In the genomic region with DNA sequence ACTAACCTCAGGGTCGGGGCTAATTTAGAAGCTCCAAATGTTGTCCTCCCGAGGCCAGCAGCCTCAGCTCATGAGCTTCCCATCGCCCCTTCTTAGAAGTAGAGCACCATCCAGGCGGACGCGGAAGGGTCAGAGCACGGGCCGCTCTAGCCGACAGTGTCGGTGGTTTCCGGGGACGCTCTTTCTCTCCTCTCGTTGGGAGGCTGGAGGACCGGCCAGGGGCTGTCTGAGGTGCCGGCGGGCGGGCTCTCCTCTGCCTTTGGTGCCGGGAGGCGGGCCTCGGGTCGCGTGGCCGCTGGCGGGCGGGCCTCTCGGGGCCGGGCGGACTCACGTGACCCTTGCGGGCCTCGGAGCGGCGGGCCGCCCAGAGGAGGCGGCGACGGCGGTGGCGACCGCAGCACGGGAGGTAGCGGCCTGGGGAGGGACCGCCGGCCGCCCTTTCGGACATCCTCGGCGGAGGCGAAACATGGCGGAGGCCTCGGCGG, we compare ENCODE assay signal across 8 mouse cellular contexts. TPM values are rescaled to one million over a fixed set of nuclear protein-coding genes. Genes with fewer than 3 reads are reported as not detected.
A peak's percentile ranks its signal among the peaks of the same experiment; 100 is the strongest.
DNase-seq lines count a peak whose midpoint lies in the region; ATAC-seq and TF ChIP-seq lines count a peak whose summit lies in the region.

A gene (minus strand): TSS at position 286 of the 485 bp plus-strand sequence.
A gene (plus strand): TSS at position 322 of the 485 bp plus-strand sequence.

- H3K36me3 ChIP-seq in embryonic facial prominence, embryonic 15.5 days: peaks cover 22% of the 10 kb centered on the region
- H3K36me3 ChIP-seq in kidney, embryonic 14.5 days (ENCODE audit: control insufficient read depth, insufficient read depth, low read length): peaks cover 16% of the 10 kb centered on the region
- H3K36me3 ChIP-seq in limb, embryonic 15.5 days: peaks cover 16% of the 10 kb centered on the region

- ATAC-seq in embryonic facial prominence, embryonic 15.5 days (ENCODE audit: insufficient number of reproducible peaks, low FRiP score, low TSS enrichment, low read depth): peak; percentile 97
- peak; percentile 99 for ATAC-seq in kidney, embryonic 14.5 days (ENCODE audit: low FRiP score, low TSS enrichment)
- ATAC-seq in limb, embryonic 15.5 days (ENCODE audit: insufficient number of reproducible peaks, low FRiP score, low TSS enrichment, low read depth): peak; percentile 96

- H3K9ac ChIP-seq in embryonic facial prominence, embryonic 15.5 days: peak within 1 kb of the TSS; percentile 73
- H3K9ac ChIP-seq in kidney, embryonic 14.5 days (ENCODE audit: low read depth, low read length): peak within 1 kb of the TSS; percentile 85
- H3K9ac ChIP-seq in limb, embryonic 15.5 days: peak within 1 kb of the TSS; percentile 73

- H3K4me2 ChIP-seq in embryonic facial prominence, embryonic 15.5 days (replicated peaks): peak within 1 kb of the TSS; percentile 61
- H3K4me2 ChIP-seq in kidney, embryonic 14.5 days (replicated peaks; ENCODE audit: low read depth, low read length): peak within 1 kb of the TSS; percentile 65
- peak within 1 kb of the TSS; percentile 52 for H3K4me2 ChIP-seq in limb, embryonic 15.5 days

- peak within 1 kb of the TSS; percentile 96 for H3K4me3 ChIP-seq in bone marrow, adult 2 months (replicated peaks; ENCODE audit: control insufficient read depth, low read depth, low read length)
- H3K4me3 ChIP-seq in embryonic facial prominence, embryonic 15.5 days (replicated peaks): peak within 1 kb of the TSS; percentile 93
- H3K4me3 ChIP-seq in kidney, embryonic 14.5 days (ENCODE audit: low read length): peak within 1 kb of the TSS; percentile 93
- H3K4me3 ChIP-seq in limb, embryonic 15.5 days: peak within 1 kb of the TSS; percentile 87

- TF ChIP-seq CTCF in bone marrow, adult 2 months (IDR thresholded peaks at IDR 0.05; ENCODE audit: control insufficient read depth, insufficient read depth, low read length): no peak

- H3K9me3 ChIP-seq in embryonic facial prominence, embryonic 15.5 days (replicated peaks): no peaks in the 10 kb centered on the region
- H3K9me3 ChIP-seq in kidney, embryonic 14.5 days (ENCODE audit: control insufficient read depth, low read length): no peaks in the 10 kb centered on the region
- no peaks in the 10 kb centered on the region for H3K9me3 ChIP-seq in limb, embryonic 15.5 days

- TF ChIP-seq POLR2A in bone marrow, adult 2 months (IDR thresholded peaks at IDR 0.05; ENCODE audit: borderline replicate concordance, control insufficient read depth, low read depth, low read length): peak; percentile 37; the same call in 1 of the 2 replicates

- H3K27me3 ChIP-seq in embryonic facial prominence, embryonic 15.5 days: no peaks in the 10 kb centered on the region
- no peaks in the 10 kb centered on the region for H3K27me3 ChIP-seq in kidney, embryonic 14.5 days (ENCODE audit: control insufficient read depth, insufficient read depth, low read length)
- H3K27me3 ChIP-seq in limb, embryonic 15.5 days: no peaks in the 10 kb centered on the region

- no peaks in the 10 kb centered on the region for H3K4me1 ChIP-seq in bone marrow, adult 2 months (ENCODE audit: control insufficient read depth, insufficient read depth, low read length)
- peaks cover 16% of the 10 kb centered on the region for H3K4me1 ChIP-seq in embryonic facial prominence, embryonic 15.5 days
- H3K4me1 ChIP-seq in kidney, embryonic 14.5 days (ENCODE audit: control insufficient read depth, insufficient read depth, low read length): peaks cover 14% of the 10 kb centered on the region
- H3K4me1 ChIP-seq in limb, embryonic 15.5 days: peaks cover 14% of the 10 kb centered on the region

- H3K27ac ChIP-seq in bone marrow, adult 2 months (ENCODE audit: control insufficient read depth, insufficient read depth, low read depth, low read length, poor library complexity): peak within 1 kb of the TSS; percentile 81
- H3K27ac ChIP-seq in embryonic facial prominence, embryonic 15.5 days (replicated peaks): peak within 1 kb of the TSS; percentile 94
- H3K27ac ChIP-seq in kidney, embryonic 14.5 days (ENCODE audit: low read depth, low read length): peak within 1 kb of the TSS; percentile 81
- H3K27ac ChIP-seq in limb, embryonic 15.5 days: peak within 1 kb of the TSS; percentile 92

- WGBS in bone marrow, adult 2 months: under 1% methylated on average over 52 of the region's 52 CpGs
- 0% methylated on average over 52 of the region's 52 CpGs for WGBS in embryonic facial prominence, embryonic 15.5 days
- WGBS in kidney, embryonic 14.5 days: under 1% methylated on average over 39 of the region's 52 CpGs
- under 1% methylated on average over 48 of the region's 52 CpGs for WGBS in limb, embryonic 15.5 days

- peak; percentile 93 for DNase-seq in 416B (ENCODE audit: low read depth)
- peak; percentile 98 to 99 for DNase-seq in heart, adult 9 months (ENCODE audit: low spot score in 2 of 2)
- DNase-seq in monocyte, adult 2 months (ENCODE audit: low read depth in 1 of 2, low spot score in 2 of 2): peak; percentile 90 to 93
- DNase-seq in spleen, postnatal 36 days (ENCODE audit: low spot score in 2 of 2): peak; percentile 96 to 98

RNA-seq across cellular contexts. Expression of the first gene that starts in this region (rescaled TPM):
- polyA plus RNA-seq in bone marrow, adult 2 months (2011; ENCODE audit: insufficient read depth, insufficient read length, low replicate concordance, missing spikeins): 19.6 and 26.5 TPM in 2 replicates
- polyA plus RNA-seq in embryonic facial prominence, embryonic 15.5 days (2015; fragmentation: Nextera tagmentation; extraction: Ambion mirVana): 32.3 and 32.8 TPM in 2 replicates
- 30.3 and 38.5 TPM in 2 replicates for polyA plus RNA-seq in kidney, embryonic 14.5 days (2014; fragmentation: Nextera tagmentation; extraction: Ambion mirVana)
- 28.0 and 29.7 TPM in 2 replicates for polyA plus RNA-seq in limb, embryonic 15.5 days (2015; fragmentation: Nextera tagmentation; extraction: Ambion mirVana)

RNA-seq across cellular contexts. Expression of the second gene that starts in this region (rescaled TPM):
- polyA plus RNA-seq in bone marrow, adult 2 months (2011; ENCODE audit: insufficient read depth, insufficient read length, low replicate concordance, missing spikeins): 12.2 and 17.2 TPM in 2 replicates
- 39.8 and 42.0 TPM in 2 replicates for polyA plus RNA-seq in embryonic facial prominence, embryonic 15.5 days (2015; fragmentation: Nextera tagmentation; extraction: Ambion mirVana)
- polyA plus RNA-seq in kidney, embryonic 14.5 days (2014; fragmentation: Nextera tagmentation; extraction: Ambion mirVana): 49.6 and 72.1 TPM in 2 replicates
- 37.8 and 37.9 TPM in 2 replicates for polyA plus RNA-seq in limb, embryonic 15.5 days (2015; fragmentation: Nextera tagmentation; extraction: Ambion mirVana)

Comparison
In these comparisons a context has a peak if more than half of its experiments do, and no peak if none do; other contexts are left out.
1. Peak in every context shown above with its lines: DNase-seq, ATAC-seq, H3K4me3 ChIP-seq and H3K27ac ChIP-seq.